Mouse (Mus musculus): Measurements from ENCODE around the gene Armc8. TPM values are rescaled to one million over a fixed set of nuclear protein-coding genes. Genes with fewer than 3 reads are reported as not detected.

Armc8 gene
- polyA plus RNA-seq, 1 experiment from 2014 or later, result 69.2 TPM

GRCm38 (mm10) chr9:99552068-99552467, 16.6 kb downstream of the Armc8 start:
- Histone ChIP-seq H3K36me3 (ENCODE audit: control insufficient read depth, insufficient read depth) (no peaks in the 10 kb centered on the region), H3K9me3 (ENCODE audit: control insufficient read depth, low read length) (no peaks in the 10 kb centered on the region), H3K4me3 (replicated peaks; ENCODE audit: low read length) (no peak overlapping the region), H3K9ac (replicated peaks; ENCODE audit: low read depth, low read length) (no peak overlapping the region), H3K4me1 (replicated peaks; ENCODE audit: control insufficient read depth, insufficient read depth, low read length) (no peaks in the 10 kb centered on the region), H3K27me3 (replicated peaks; ENCODE audit: control insufficient read depth, insufficient read depth, low read length) (no peaks in the 10 kb centered on the region), H3K27ac (ENCODE audit: low read length) (no peak overlapping the region), H3K4me2 (ENCODE audit: low read length) (no peak overlapping the region)
- 78% methylated on average over 2 of the region's 2 CpGs for WGBS
- no peak for ATAC-seq

GRCm38 (mm10) chr9:99546259-99546658, 22.4 kb downstream of the Armc8 start:
- no peaks in the 10 kb centered on the region for H3K4me1 ChIP-seq (replicated peaks; ENCODE audit: control insufficient read depth, insufficient read depth, low read length)
- no peaks in the 10 kb centered on the region for H3K9me3 ChIP-seq (ENCODE audit: control insufficient read depth, low read length)
- H3K27me3 ChIP-seq (replicated peaks; ENCODE audit: control insufficient read depth, insufficient read depth, low read length), result no peaks in the 10 kb centered on the region
- no peak overlapping the region for H3K4me2 ChIP-seq (ENCODE audit: low read length)
- no peak overlapping the region for H3K27ac ChIP-seq (ENCODE audit: low read length)
- no peak overlapping the region for H3K4me3 ChIP-seq (replicated peaks; ENCODE audit: low read length)
- no peaks in the 10 kb centered on the region for H3K36me3 ChIP-seq (ENCODE audit: control insufficient read depth, insufficient read depth)
- ATAC-seq, result no peak
- WGBS, result 88% methylated on average over 1 of the region's 1 CpGs
- no peak overlapping the region for H3K9ac ChIP-seq (replicated peaks; ENCODE audit: low read depth, low read length)

- H3K4me1 ChIP-seq (replicated peaks; ENCODE audit: control insufficient read depth, insufficient read depth, low read length), result no peaks in the 10 kb centered on the region
- H3K27ac ChIP-seq (ENCODE audit: low read length), result no peak overlapping the region
- H3K9me3 ChIP-seq (ENCODE audit: control insufficient read depth, low read length), result no peaks in the 10 kb centered on the region
- peaks cover 22% of the 10 kb centered on the region for H3K36me3 ChIP-seq (ENCODE audit: control insufficient read depth, insufficient read depth)
- H3K4me3 ChIP-seq (replicated peaks; ENCODE audit: low read length), result no peak overlapping the region
- WGBS, result 94% methylated on average over 1 of the region's 1 CpGs
- no peak for ATAC-seq
- H3K9ac ChIP-seq (replicated peaks; ENCODE audit: low read depth, low read length), result no peak overlapping the region
- H3K4me2 ChIP-seq (ENCODE audit: low read length), result no peak overlapping the region
- H3K27me3 ChIP-seq (replicated peaks; ENCODE audit: control insufficient read depth, insufficient read depth, low read length), result no peaks in the 10 kb centered on the region
Measured at GRCm38 (mm10) chr9:99531865-99532264, 36.8 kb downstream of the Armc8 start.

- WGBS, result 93% methylated on average over 7 of the region's 7 CpGs
- H3K4me3 ChIP-seq (replicated peaks; ENCODE audit: low read length), result no peak overlapping the region
- ATAC-seq, result no peak
- H3K27me3 ChIP-seq (replicated peaks; ENCODE audit: control insufficient read depth, insufficient read depth, low read length), result no peaks in the 10 kb centered on the region
- H3K9me3 ChIP-seq (ENCODE audit: control insufficient read depth, low read length), result no peaks in the 10 kb centered on the region
- no peak overlapping the region for H3K9ac ChIP-seq (replicated peaks; ENCODE audit: low read depth, low read length)
- no peaks in the 10 kb centered on the region for H3K4me1 ChIP-seq (replicated peaks; ENCODE audit: control insufficient read depth, insufficient read depth, low read length)
- no peak overlapping the region for H3K27ac ChIP-seq (ENCODE audit: low read length)
- no peak overlapping the region for H3K4me2 ChIP-seq (ENCODE audit: low read length)
- H3K36me3 ChIP-seq (ENCODE audit: control insufficient read depth, insufficient read depth), result peaks cover 8% of the 10 kb centered on the region; the same call in 1 of the 2 replicates
Measured at GRCm38 (mm10) chr9:99505875-99506274, 62.8 kb downstream of the Armc8 start.

GRCm38 (mm10) chr9:99499336-99499735, 69.4 kb downstream of the Armc8 start:
- Histone ChIP-seq H3K4me3 (replicated peaks; ENCODE audit: low read length) (no peak overlapping the region), H3K9ac (replicated peaks; ENCODE audit: low read depth, low read length) (no peak overlapping the region), H3K27me3 (replicated peaks; ENCODE audit: control insufficient read depth, insufficient read depth, low read length) (no peaks in the 10 kb centered on the region), H3K4me1 (replicated peaks; ENCODE audit: control insufficient read depth, insufficient read depth, low read length) (no peaks in the 10 kb centered on the region), H3K36me3 (ENCODE audit: control insufficient read depth, insufficient read depth) (peaks cover 7% of the 10 kb centered on the region; the same call in 1 of the 2 replicates), H3K27ac (ENCODE audit: low read length) (no peak overlapping the region), H3K9me3 (ENCODE audit: control insufficient read depth, low read length) (no peaks in the 10 kb centered on the region), H3K4me2 (ENCODE audit: low read length) (no peak overlapping the region)
- ATAC-seq, result no peak
- 96% methylated on average over 4 of the region's 4 CpGs for WGBS

- Histone ChIP-seq H3K4me3 (replicated peaks; ENCODE audit: low read length) (no peak overlapping the region), H3K27ac (ENCODE audit: low read length) (no peak overlapping the region), H3K27me3 (replicated peaks; ENCODE audit: control insufficient read depth, insufficient read depth, low read length) (no peaks in the 10 kb centered on the region), H3K36me3 (ENCODE audit: control insufficient read depth, insufficient read depth) (0 out of 2 replicates have a peak, but pooled peaks cover under 1% of the 10 kb centered on the region), H3K9ac (replicated peaks; ENCODE audit: low read depth, low read length) (no peak overlapping the region), H3K4me1 (replicated peaks; ENCODE audit: control insufficient read depth, insufficient read depth, low read length) (no peaks in the 10 kb centered on the region), H3K4me2 (ENCODE audit: low read length) (no peak overlapping the region), H3K9me3 (ENCODE audit: control insufficient read depth, low read length) (no peaks in the 10 kb centered on the region)
- WGBS, result 80% methylated on average over 10 of the region's 10 CpGs
- ATAC-seq, result no peak
Measured at GRCm38 (mm10) chr9:99492634-99493200, 76.0 kb downstream of the Armc8 start.

GRCm38 (mm10) chr9:99491050-99491449, 77.6 kb downstream of the Armc8 start:
- WGBS, result 95% methylated on average over 4 of the region's 4 CpGs
- Histone ChIP-seq H3K9ac (replicated peaks; ENCODE audit: low read depth, low read length) (no peak overlapping the region), H3K9me3 (ENCODE audit: control insufficient read depth, low read length) (no peaks in the 10 kb centered on the region), H3K4me2 (ENCODE audit: low read length) (no peak overlapping the region), H3K27me3 (replicated peaks; ENCODE audit: control insufficient read depth, insufficient read depth, low read length) (no peaks in the 10 kb centered on the region), H3K4me3 (replicated peaks; ENCODE audit: low read length) (no peak overlapping the region), H3K4me1 (replicated peaks; ENCODE audit: control insufficient read depth, insufficient read depth, low read length) (no peaks in the 10 kb centered on the region), H3K36me3 (ENCODE audit: control insufficient read depth, insufficient read depth) (0 out of 2 replicates have a peak, but pooled peaks cover 3% of the 10 kb centered on the region), H3K27ac (ENCODE audit: low read length) (no peak overlapping the region)
- no peak for ATAC-seq

- WGBS, result 92% methylated on average over 3 of the region's 3 CpGs
- Histone ChIP-seq H3K4me2 (ENCODE audit: low read length) (no peak overlapping the region), H3K27me3 (replicated peaks; ENCODE audit: control insufficient read depth, insufficient read depth, low read length) (no peaks in the 10 kb centered on the region), H3K4me1 (replicated peaks; ENCODE audit: control insufficient read depth, insufficient read depth, low read length) (no peaks in the 10 kb centered on the region), H3K36me3 (ENCODE audit: control insufficient read depth, insufficient read depth) (0 out of 2 replicates have a peak, but pooled peaks cover 3% of the 10 kb centered on the region), H3K9ac (replicated peaks; ENCODE audit: low read depth, low read length) (no peak overlapping the region), H3K27ac (ENCODE audit: low read length) (no peak overlapping the region), H3K4me3 (replicated peaks; ENCODE audit: low read length) (no peak overlapping the region), H3K9me3 (ENCODE audit: control insufficient read depth, low read length) (no peaks in the 10 kb centered on the region)
- ATAC-seq, result no peak
Measured at GRCm38 (mm10) chr9:99487841-99488240, 80.9 kb downstream of the Armc8 start.

- Histone ChIP-seq H3K4me3 (replicated peaks; ENCODE audit: low read length) (no peak overlapping the region), H3K36me3 (ENCODE audit: control insufficient read depth, insufficient read depth) (0 out of 2 replicates have a peak, but pooled peaks cover 3% of the 10 kb centered on the region)
- WGBS, result 90% methylated on average over 8 of the region's 8 CpGs
Measured at GRCm38 (mm10) chr9:99487126-99487695, 81.5 kb downstream of the Armc8 start.

More at GRCm38 (mm10) chr9:99487126-99487695, 81.5 kb downstream of the Armc8 start:
- no peak overlapping the region for H3K4me2 ChIP-seq (ENCODE audit: low read length)
- H3K4me1 ChIP-seq (replicated peaks; ENCODE audit: control insufficient read depth, insufficient read depth, low read length), result no peaks in the 10 kb centered on the region
- no peak for ATAC-seq
- H3K27me3 ChIP-seq (replicated peaks; ENCODE audit: control insufficient read depth, insufficient read depth, low read length), result no peaks in the 10 kb centered on the region
- no peaks in the 10 kb centered on the region for H3K9me3 ChIP-seq (ENCODE audit: control insufficient read depth, low read length)
- H3K27ac ChIP-seq (ENCODE audit: low read length), result no peak overlapping the region
- no peak overlapping the region for H3K9ac ChIP-seq (replicated peaks; ENCODE audit: low read depth, low read length)

All from forebrain, embryonic 16.5 days (tissue).